Mouse (Mus musculus): ENCODE measurements around the gene Mbd6. TPM values are rescaled to one million over a fixed set of nuclear protein-coding genes. Genes with fewer than 3 reads are reported as not detected.
A peak's percentile ranks its signal among the peaks of the same experiment; 100 is the strongest.
"Not testable (repeated sequence)": the region's sequence is repeated elsewhere in the genome, so short reads cannot be mapped to it uniquely, and the experiment has no call there.

Mbd6 gene
- polyA plus RNA-seq, 1 experiment from 2014 or later = 16.3 TPM

- peak overlapping the region; percentile 88 for H3K4me3 ChIP-seq
- H3K27me3 ChIP-seq (ENCODE audit: insufficient read depth, poor library complexity, severe bottlenecking) = no peaks in the 10 kb centered on the region
- H3K4me1 ChIP-seq (replicated peaks) = peaks cover 13% of the 10 kb centered on the region
- no peak for DNase-seq (ENCODE audit: low spot score)
- peaks cover 43% of the 10 kb centered on the region for H3K36me3 ChIP-seq
- 38% methylated on average over 23 of the region's 23 CpGs for WGBS
- peak overlapping the region; percentile 95 for H3K27ac ChIP-seq
- no peaks in the 10 kb centered on the region for H3K9me3 ChIP-seq
Observed at GRCm38 (mm10) chr10:127310523-127311475, 22.0 kb upstream of the Mbd6 start.

GRCm38 (mm10) chr10:127309167-127309566 lies 20.3 kb upstream of the Mbd6 start:
- H3K27ac ChIP-seq; DNase-seq (ENCODE audit: low spot score); H3K27me3 ChIP-seq (ENCODE audit: insufficient read depth, poor library complexity, severe bottlenecking); H3K4me3 ChIP-seq; H3K9me3 ChIP-seq: not testable (repeated sequence)
- Histone ChIP-seq H3K36me3 (peaks cover 59% of the 10 kb centered on the region), H3K4me1 (replicated peaks) (peaks cover 13% of the 10 kb centered on the region)
- WGBS = 92% methylated on average over 3 of the region's 3 CpGs

- no peak for DNase-seq (ENCODE audit: low spot score)
- Histone ChIP-seq H3K36me3 (peaks cover 100% of the 10 kb centered on the region), H3K4me1 (replicated peaks) (no peaks in the 10 kb centered on the region), H3K27ac (no peak overlapping the region), H3K27me3 (ENCODE audit: insufficient read depth, poor library complexity, severe bottlenecking) (no peaks in the 10 kb centered on the region), H3K4me3 (no peak overlapping the region), H3K9me3 (no peaks in the 10 kb centered on the region)
- whole genome bisulfite sequencing = 94% methylated on average over 11 of the region's 11 CpGs
Observed at GRCm38 (mm10) chr10:127303136-127303535, 14.3 kb upstream of the Mbd6 start.

- peaks cover 100% of the 10 kb centered on the region for H3K36me3 ChIP-seq
- no peak overlapping the region for H3K27ac ChIP-seq
- H3K4me3 ChIP-seq = no peak overlapping the region
- 94% methylated on average over 6 of the region's 6 CpGs for WGBS
- H3K9me3 ChIP-seq = no peaks in the 10 kb centered on the region
- no peak for DNase-seq (ENCODE audit: low spot score)
- no peaks in the 10 kb centered on the region for H3K4me1 ChIP-seq (replicated peaks)
- H3K27me3 ChIP-seq (ENCODE audit: insufficient read depth, poor library complexity, severe bottlenecking) = no peaks in the 10 kb centered on the region
Observed at GRCm38 (mm10) chr10:127300361-127300760, 11.5 kb upstream of the Mbd6 start.

GRCm38 (mm10) chr10:127297015-127297871 lies 8.4 kb upstream of the Mbd6 start:
- 91% methylated on average over 16 of the region's 16 CpGs for WGBS
- H3K27me3 ChIP-seq (ENCODE audit: insufficient read depth, poor library complexity, severe bottlenecking) = no peaks in the 10 kb centered on the region
- H3K27ac ChIP-seq = no peak overlapping the region
- H3K9me3 ChIP-seq = no peaks in the 10 kb centered on the region
- no peak overlapping the region for H3K4me3 ChIP-seq
- H3K36me3 ChIP-seq = peaks cover 98% of the 10 kb centered on the region
- no peak for DNase-seq (ENCODE audit: low spot score)
- peaks cover 14% of the 10 kb centered on the region for H3K4me1 ChIP-seq (replicated peaks)

GRCm38 (mm10) chr10:127295986-127296794 lies 7.4 kb upstream of the Mbd6 start:
- no peak for DNase-seq (ENCODE audit: low spot score)
- peaks cover 25% of the 10 kb centered on the region for H3K4me1 ChIP-seq (replicated peaks)
- H3K4me3 ChIP-seq = no peak overlapping the region
- H3K36me3 ChIP-seq = peaks cover 91% of the 10 kb centered on the region
- H3K9me3 ChIP-seq = no peaks in the 10 kb centered on the region
- WGBS = 95% methylated on average over 24 of the region's 24 CpGs
- H3K27me3 ChIP-seq (ENCODE audit: insufficient read depth, poor library complexity, severe bottlenecking) = no peaks in the 10 kb centered on the region
- no peak overlapping the region for H3K27ac ChIP-seq

GRCm38 (mm10) chr10:127294895-127295510 lies 6.2 kb upstream of the Mbd6 start:
- H3K27ac ChIP-seq = no peak overlapping the region
- no peaks in the 10 kb centered on the region for H3K9me3 ChIP-seq
- no peak for DNase-seq (ENCODE audit: low spot score)
- peaks cover 28% of the 10 kb centered on the region for H3K4me1 ChIP-seq (replicated peaks)
- no peak overlapping the region for H3K4me3 ChIP-seq
- H3K27me3 ChIP-seq (ENCODE audit: insufficient read depth, poor library complexity, severe bottlenecking) = no peaks in the 10 kb centered on the region
- 93% methylated on average over 10 of the region's 10 CpGs for WGBS
- H3K36me3 ChIP-seq = peaks cover 79% of the 10 kb centered on the region

- no peak for DNase-seq (ENCODE audit: low spot score)
- Histone ChIP-seq H3K36me3 (peaks cover 65% of the 10 kb centered on the region), H3K4me3 (no peak overlapping the region), H3K4me1 (replicated peaks) (peaks cover 42% of the 10 kb centered on the region), H3K27me3 (ENCODE audit: insufficient read depth, poor library complexity, severe bottlenecking) (no peaks in the 10 kb centered on the region), H3K9me3 (no peaks in the 10 kb centered on the region), H3K27ac (no peak overlapping the region)
- 84% methylated on average over 3 of the region's 3 CpGs for WGBS
Observed at GRCm38 (mm10) chr10:127293590-127294113, 4.8 kb upstream of the Mbd6 start.

- DNase-seq (ENCODE audit: low spot score) = no peak
- WGBS = 91% methylated on average over 6 of the region's 6 CpGs
- no peaks in the 10 kb centered on the region for H3K27me3 ChIP-seq (ENCODE audit: insufficient read depth, poor library complexity, severe bottlenecking)
- H3K4me1 ChIP-seq (replicated peaks) = peaks cover 47% of the 10 kb centered on the region
- no peak overlapping the region for H3K27ac ChIP-seq
- H3K9me3 ChIP-seq = no peaks in the 10 kb centered on the region
- H3K36me3 ChIP-seq = peaks cover 59% of the 10 kb centered on the region
- H3K4me3 ChIP-seq = no peak overlapping the region
Observed at GRCm38 (mm10) chr10:127292987-127293538, 4.2 kb upstream of the Mbd6 start.

GRCm38 (mm10) chr10:127291881-127292638 lies 3.2 kb upstream of the Mbd6 start:
- peak overlapping the region; percentile 97; the same call in 1 of the 2 replicates for H3K27ac ChIP-seq

More at GRCm38 (mm10) chr10:127291881-127292638, 3.2 kb upstream of the Mbd6 start:
- Histone ChIP-seq H3K27me3 (ENCODE audit: insufficient read depth, poor library complexity, severe bottlenecking) (no peaks in the 10 kb centered on the region), H3K9me3 (no peaks in the 10 kb centered on the region), H3K4me3 (peak overlapping the region; percentile 89), H3K36me3 (peaks cover 53% of the 10 kb centered on the region), H3K4me1 (replicated peaks) (peaks cover 57% of the 10 kb centered on the region)
- DNase-seq (ENCODE audit: low spot score) = no peak
- 64% methylated on average over 5 of the region's 5 CpGs for WGBS

Measured in hindbrain, embryonic 10.5 days (tissue).